Mouse (Mus musculus) liver (tissue): ENCODE results near the gene Add3.
"Not testable (repeated sequence)": the region's sequence is repeated elsewhere in the genome, so short reads cannot be mapped to it uniquely, and the experiment has no call there.

Experiments used
- DNase-seq: peaks from one replicate; pipeline ENCODE4 v3.0.0-alpha.2; 2020; ENCODE audit warnings: mixed read lengths

The Add3 gene

GRCm38 (mm10) chr19:53194751-53195520 lies 54.7 kb downstream of the Add3 start:
- DNase-seq: no peak

DNA sequence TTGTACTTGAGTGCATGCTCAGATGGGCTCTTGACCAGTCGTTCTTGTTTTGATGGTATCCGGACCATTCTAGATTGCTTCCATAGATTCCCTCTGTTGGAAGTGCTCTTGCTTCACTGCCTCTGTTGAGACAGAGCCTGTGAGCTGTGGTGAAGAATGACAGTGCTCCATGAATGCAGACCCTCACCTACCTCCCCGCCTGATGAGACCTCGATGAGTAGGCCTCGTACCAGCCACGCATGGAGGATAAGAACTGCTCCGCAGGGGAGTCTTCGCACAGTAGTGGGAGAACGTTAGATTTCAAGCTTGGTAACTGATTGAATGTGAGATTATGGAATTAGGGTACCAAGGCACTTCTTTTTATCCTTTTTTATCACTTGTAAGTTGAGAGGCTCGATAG lies 56.7 kb downstream of the Add3 start:
- no peak for DNase-seq

DNA sequence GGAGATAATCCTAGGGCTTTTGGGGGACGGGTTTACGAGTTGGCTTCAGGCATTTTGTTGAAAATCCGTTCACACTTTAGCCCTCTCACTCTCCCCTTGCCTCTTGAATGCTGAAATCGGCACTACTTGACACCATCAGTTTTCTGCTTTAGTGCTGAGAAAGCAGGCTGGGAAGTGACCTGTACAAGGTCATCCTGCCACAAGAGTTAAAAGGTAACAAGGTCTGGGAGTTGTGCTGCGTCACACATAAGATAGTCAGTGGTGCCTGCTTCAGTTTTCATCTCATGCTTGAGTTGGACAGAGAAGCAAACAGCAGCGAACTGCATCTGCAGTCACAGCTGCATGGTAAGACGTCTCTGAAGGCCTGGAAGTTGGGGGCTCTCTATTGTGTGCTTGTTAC lies 57.5 kb downstream of the Add3 start:
- no peak for DNase-seq

GRCm38 (mm10) chr19:53198706-53199572 lies 58.7 kb downstream of the Add3 start:
- DNase-seq: no peak

DNA sequence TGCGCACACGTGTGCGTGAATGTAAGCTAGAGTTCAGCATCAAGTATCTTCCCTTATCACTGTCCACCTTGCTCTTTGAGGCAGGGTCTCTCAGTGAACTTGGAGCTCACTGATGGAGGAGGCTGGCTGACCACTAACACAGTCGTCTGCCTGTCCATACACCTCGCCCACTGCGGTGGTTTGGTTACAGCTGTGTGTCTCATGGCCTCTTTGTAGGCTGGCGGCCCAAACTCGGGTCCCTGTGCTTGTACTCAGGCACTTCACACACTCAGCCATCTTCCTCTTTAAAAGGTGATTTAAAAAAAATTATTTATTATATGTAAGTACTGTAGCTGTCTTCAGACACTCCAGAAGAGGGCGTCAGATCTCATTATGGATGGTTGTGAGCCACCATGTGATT lies 59.5 kb downstream of the Add3 start:
- DNase-seq: no peak

GRCm38 (mm10) chr19:53202116-53202515 lies 61.9 kb downstream of the Add3 start:
- no peak for DNase-seq

DNA sequence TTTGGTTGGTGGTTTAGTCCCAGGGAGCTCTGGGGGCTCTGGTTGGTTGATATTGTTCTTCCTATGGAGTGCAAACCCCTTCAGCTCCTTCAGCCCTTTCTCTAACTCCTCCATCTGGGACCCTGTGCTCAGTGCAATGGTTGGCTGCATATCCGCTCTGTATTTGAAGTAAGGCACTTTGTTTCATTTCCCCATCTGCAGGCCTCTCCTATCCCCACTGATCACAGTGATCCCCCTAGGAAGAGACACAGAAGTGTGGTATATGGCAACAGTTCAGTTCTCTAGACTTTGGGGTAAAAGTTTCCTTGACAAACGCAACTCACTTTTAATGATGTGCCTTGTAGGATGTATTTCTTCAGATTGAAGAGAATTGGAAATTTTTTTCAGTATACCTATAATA lies 66.7 kb downstream of the Add3 start:
- no peak for DNase-seq

- no peak for DNase-seq
Measured at GRCm38 (mm10) chr19:53208830-53209229, 68.6 kb downstream of the Add3 start.

GRCm38 (mm10) chr19:53210251-53210650 lies 70.0 kb downstream of the Add3 start:
- no peak for DNase-seq

- no peak for DNase-seq
Measured at GRCm38 (mm10) chr19:53215352-53215751, 75.1 kb downstream of the Add3 start.

GRCm38 (mm10) chr19:53216761-53217538 lies 76.7 kb downstream of the Add3 start:
- no peak for DNase-seq

DNA sequence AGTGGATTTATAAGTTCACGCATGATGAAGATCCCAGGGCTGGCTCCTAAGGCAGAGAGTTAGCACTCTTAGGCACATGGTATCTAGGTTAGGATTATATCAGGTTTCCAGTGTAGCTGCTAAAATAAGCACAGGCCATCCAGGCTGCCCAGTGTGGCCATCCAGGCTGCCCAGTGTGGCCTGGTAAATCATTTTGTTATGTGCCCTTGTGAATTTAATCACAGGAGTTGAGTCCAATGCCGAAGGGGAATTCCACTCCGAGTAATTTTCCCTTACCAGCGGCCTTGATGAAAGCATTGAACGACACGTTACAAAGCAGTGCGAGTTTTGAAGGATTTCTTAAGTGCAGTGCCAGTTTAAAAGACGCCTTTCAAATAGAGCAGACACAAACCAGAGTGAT lies 77.6 kb downstream of the Add3 start:
- no peak for DNase-seq

- DNase-seq: no peak
Measured at GRCm38 (mm10) chr19:53219305-53219704, 79.1 kb downstream of the Add3 start.

- DNase-seq: no peak
Measured at GRCm38 (mm10) chr19:53221186-53221585, 80.9 kb downstream of the Add3 start.

- not testable (repeated sequence) for DNase-seq
Measured at GRCm38 (mm10) chr19:53225249-53226070, 85.2 kb downstream of the Add3 start.

- no peak for DNase-seq
Measured at GRCm38 (mm10) chr19:53226651-53227050, 86.4 kb downstream of the Add3 start.

DNA sequence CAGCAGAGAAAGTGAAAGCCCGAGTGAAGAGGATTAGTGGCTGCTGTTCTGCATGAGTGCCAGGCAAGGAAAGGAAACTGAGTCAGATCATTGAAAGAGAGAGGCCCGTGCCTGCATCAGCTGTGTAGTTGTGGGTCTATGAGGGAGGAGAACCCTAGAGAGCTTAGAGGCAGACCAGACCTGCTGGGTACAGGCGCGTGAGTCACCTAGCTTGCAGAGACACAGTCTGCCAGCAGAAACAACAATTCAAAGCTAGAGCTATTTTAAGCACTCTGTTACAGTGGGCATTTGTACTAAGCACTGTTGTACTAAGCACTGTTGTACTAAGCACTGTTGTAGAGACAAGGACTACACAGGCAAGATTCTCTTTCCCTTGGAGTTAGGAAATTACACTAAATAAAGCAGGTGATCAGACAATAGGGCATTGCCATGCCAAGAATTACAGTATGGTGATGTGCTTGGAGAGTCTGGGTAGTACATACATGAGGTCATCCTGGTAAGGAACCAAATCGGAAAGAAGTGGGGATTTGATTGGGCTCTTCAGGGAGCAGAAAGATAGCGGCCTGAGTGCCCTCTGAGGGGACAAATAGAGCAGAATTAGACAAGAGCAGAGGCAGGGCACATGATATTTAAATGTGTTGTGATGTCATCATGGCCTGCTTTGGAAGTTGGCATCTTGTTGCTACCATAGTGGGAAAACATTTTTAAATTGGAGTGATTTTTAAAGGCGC lies 88.0 kb downstream of the Add3 start:
- no peak for DNase-seq

GRCm38 (mm10) chr19:53230942-53231815 lies 90.9 kb downstream of the Add3 start:
- DNase-seq: no peak

DNA sequence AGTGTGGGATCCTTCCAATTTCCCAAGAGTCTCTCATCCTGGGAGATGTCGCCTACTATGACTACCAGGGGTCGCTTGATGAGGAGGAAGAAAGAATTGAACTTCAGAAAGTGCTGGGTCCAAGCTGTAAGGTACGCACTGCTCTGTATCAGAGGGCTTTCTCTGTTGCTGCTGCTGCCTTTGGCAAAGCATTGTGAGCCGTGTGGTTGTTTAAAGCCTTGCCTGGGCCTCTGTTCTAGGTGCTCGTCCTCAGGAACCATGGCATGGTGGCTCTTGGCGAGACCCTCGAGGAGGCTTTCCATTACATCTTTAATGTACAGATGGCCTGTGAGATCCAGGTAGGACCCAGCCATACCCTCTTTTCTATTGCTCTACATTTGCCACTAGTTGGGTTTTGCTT lies 93.3 kb downstream of the Add3 start:
- no peak for DNase-seq

DNA sequence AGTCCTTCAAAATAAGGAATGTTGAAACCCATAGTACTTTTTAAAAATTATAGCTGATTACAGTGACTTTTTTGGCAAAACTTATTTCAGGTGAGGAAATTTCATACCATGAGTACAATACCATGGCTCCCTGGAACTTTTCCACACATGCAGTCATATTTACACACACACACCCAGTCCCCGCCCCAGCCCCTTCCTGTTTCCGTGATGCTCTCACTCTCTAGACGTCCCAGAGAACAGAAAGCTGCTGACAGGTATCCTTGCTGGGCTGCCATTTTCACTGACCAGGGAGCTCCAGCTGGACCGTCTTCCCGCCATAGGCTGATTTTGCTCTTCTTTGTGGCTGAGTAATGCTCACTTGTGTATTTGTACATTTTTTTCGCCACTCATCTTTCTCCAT lies 101.6 kb downstream of the Add3 start:
- DNase-seq: no peak

GRCm38 (mm10) chr19:53243956-53244355 lies 103.7 kb downstream of the Add3 start:
- no peak for DNase-seq
